ENCODE assay signal across 8 mouse cellular contexts in the genomic region with DNA sequence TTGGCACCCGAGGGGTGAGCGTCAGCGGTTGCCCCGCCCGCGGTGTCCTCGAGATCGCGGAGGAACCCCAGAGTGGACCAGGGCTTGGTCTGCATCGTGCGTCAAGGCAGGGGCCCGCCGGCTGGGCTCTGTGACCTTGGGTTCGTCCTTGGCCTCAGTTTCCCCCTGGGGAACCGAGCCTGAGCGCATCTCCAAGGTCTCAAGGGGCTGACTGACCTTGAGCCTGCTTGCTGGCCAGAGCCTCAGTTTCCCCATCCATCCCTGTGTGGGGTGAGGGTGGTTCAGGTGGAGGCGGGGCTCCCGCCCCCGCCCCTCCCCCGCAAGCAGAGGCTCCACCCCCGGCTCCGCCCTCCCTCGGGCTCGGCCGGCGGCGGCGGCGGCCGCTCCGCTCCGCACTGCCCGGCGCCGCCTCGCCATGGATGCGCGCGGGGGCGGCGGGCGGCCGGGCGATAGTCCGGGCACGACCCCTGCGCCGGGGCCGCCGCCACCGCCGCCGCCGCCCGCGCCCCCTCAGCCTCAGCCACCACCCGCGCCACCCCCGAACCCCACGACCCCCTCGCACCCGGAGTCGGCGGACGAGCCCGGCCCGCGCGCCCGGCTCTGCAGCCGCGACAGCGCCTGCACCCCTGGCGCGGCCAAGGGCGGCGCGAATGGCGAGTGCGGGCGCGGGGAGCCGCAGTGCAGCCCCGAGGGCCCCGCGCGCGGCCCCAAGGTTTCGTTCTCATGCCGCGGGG. TPM values are rescaled to one million over a fixed set of nuclear protein-coding genes. Genes with fewer than 3 reads are reported as not detected.
DNase-seq lines count a peak whose midpoint lies in the region; ATAC-seq and TF ChIP-seq lines count a peak whose summit lies in the region.

Gene Hcn2 (plus strand): TSS at position 381 of the 734 bp plus-strand sequence.

- peak within 1 kb of the TSS; percentile 47 for H3ac ChIP-seq in C2C12 (ENCODE audit: control insufficient read depth, insufficient read length, low read depth)

- peak within 1 kb of the TSS; percentile 83 for H3K27ac ChIP-seq in cortical plate, adult 2 months (ENCODE audit: insufficient read depth, low read length)
- H3K27ac ChIP-seq in hindbrain, embryonic 11.5 days (ENCODE audit: low read depth, low read length), result no peak within 1 kb of the TSS
- no peak within 1 kb of the TSS for H3K27ac ChIP-seq in liver, embryonic 13.5 days

- H3K9me3 ChIP-seq in hindbrain, embryonic 11.5 days (ENCODE audit: control insufficient read depth, low read length), result no peaks in the 10 kb centered on the region
- no peaks in the 10 kb centered on the region for H3K9me3 ChIP-seq in liver, embryonic 13.5 days (replicated peaks)

- no peaks in the 10 kb centered on the region for H3K79me2 ChIP-seq in C2C12 (ENCODE audit: control insufficient read depth, insufficient read depth)

- TF ChIP-seq CTCF in C2C12 (IDR thresholded peaks at IDR 0.05; ENCODE audit: control insufficient read depth, insufficient read depth, insufficient read length), result no peak
- no peak for TF ChIP-seq CTCF in cortical plate, adult 2 months (IDR thresholded peaks at IDR 0.05; ENCODE audit: extremely low read depth, insufficient read depth, low read length)

- H3K36me3 ChIP-seq in C2C12 (ENCODE audit: control insufficient read depth, insufficient read depth), result peaks cover 8% of the 10 kb centered on the region
- no peaks in the 10 kb centered on the region for H3K36me3 ChIP-seq in hindbrain, embryonic 11.5 days (ENCODE audit: control insufficient read depth, insufficient read depth, low read length)
- H3K36me3 ChIP-seq in liver, embryonic 13.5 days, result peaks cover 9% of the 10 kb centered on the region

- no peaks in the 10 kb centered on the region for H3K79me3 ChIP-seq in C2C12 (ENCODE audit: low read depth)

- no peak for ATAC-seq in frontal cortex, adult (ENCODE audit: low TSS enrichment)
- peak; percentile 45 for ATAC-seq in hindbrain, embryonic 11.5 days (ENCODE audit: low FRiP score)
- ATAC-seq in liver, embryonic 13.5 days (ENCODE audit: low read depth), result no peak

- peaks cover 6% of the 10 kb centered on the region; the same call in 1 of the 2 replicates for H3K4me1 ChIP-seq in cortical plate, adult 2 months (ENCODE audit: control insufficient read depth, insufficient read depth, low read length)
- H3K4me1 ChIP-seq in hindbrain, embryonic 11.5 days (replicated peaks; ENCODE audit: control insufficient read depth, insufficient read depth, low read length), result no peaks in the 10 kb centered on the region
- peaks cover 44% of the 10 kb centered on the region for H3K4me1 ChIP-seq in liver, embryonic 13.5 days (replicated peaks)

- H3K4me3 ChIP-seq in C2C12 (ENCODE audit: insufficient read depth, poor library complexity, severe bottlenecking), result peak within 1 kb of the TSS; percentile 14
- H3K4me3 ChIP-seq in cortical plate, adult 2 months (ENCODE audit: insufficient read depth, low read length), result peak within 1 kb of the TSS; percentile 63
- peak within 1 kb of the TSS; percentile 37 for H3K4me3 ChIP-seq in hindbrain, embryonic 11.5 days (ENCODE audit: low read depth, low read length)
- H3K4me3 ChIP-seq in liver, embryonic 13.5 days (replicated peaks), result peak within 1 kb of the TSS; percentile 65

- no peak for DNase-seq in frontal cortex, adult 2 months (ENCODE audit: extremely low spot score in 1 of 2, low spot score in 1 of 2)
- DNase-seq in hindbrain, embryonic 11.5 days (ENCODE audit: low spot score), result peak; percentile 51
- no peak for DNase-seq in liver, embryonic 13.5 days
- DNase-seq in thymus, postnatal 25 days, result no peak
- DNase-seq in right cerebral cortex, postnatal 14 days, result no peak

- peaks cover 40% of the 10 kb centered on the region for H3K27me3 ChIP-seq in C2C12 (ENCODE audit: control insufficient read depth, insufficient read depth, insufficient read length)
- H3K27me3 ChIP-seq in hindbrain, embryonic 11.5 days (ENCODE audit: control insufficient read depth, insufficient read depth, low read length), result peaks cover 45% of the 10 kb centered on the region
- peaks cover 78% of the 10 kb centered on the region for H3K27me3 ChIP-seq in liver, embryonic 13.5 days

- 2% methylated on average over 44 of the region's 91 CpGs for WGBS in hindbrain, embryonic 11.5 days
- 2% methylated on average over 68 of the region's 91 CpGs for WGBS in liver, embryonic 13.5 days (ENCODE audit: insufficient replicate concordance)

- TF ChIP-seq POLR2A in cortical plate, adult 2 months (IDR thresholded peaks at IDR 0.05; ENCODE audit: extremely low read depth, insufficient read depth, low read length), result peak; percentile 36; the same call in 1 of the 2 replicates

- peak within 1 kb of the TSS; percentile 73 for H3K4me2 ChIP-seq in hindbrain, embryonic 11.5 days (replicated peaks; ENCODE audit: low read depth, low read length)
- H3K4me2 ChIP-seq in liver, embryonic 13.5 days, result peak within 1 kb of the TSS; percentile 85

- peak within 1 kb of the TSS; percentile 50; the same call in 1 of the 2 replicates for H3K9ac ChIP-seq in hindbrain, embryonic 11.5 days (ENCODE audit: low read depth, low read length)
- H3K9ac ChIP-seq in liver, embryonic 13.5 days, result peak within 1 kb of the TSS; percentile 52

TF ChIP-seq in C2C12, 6 proteins besides CTCF, POLR2A, EP300 and RAD21:
- no peak for TF ChIP-seq FOSL1 (IDR thresholded peaks at IDR 0.05; ENCODE audit: insufficient read depth, low read length, poor library complexity, severe bottlenecking)
- TF ChIP-seq MYOG (IDR thresholded peaks at IDR 0.05; ENCODE audit: control insufficient read depth, extremely low read depth, insufficient read length), result no peak
- no peak for TF ChIP-seq MYOD1 (IDR thresholded peaks at IDR 0.05; ENCODE audit: control insufficient read depth, insufficient read length, low read depth)
- TF ChIP-seq USF1 (IDR thresholded peaks at IDR 0.05; ENCODE audit: low read depth), result no peak
- TF ChIP-seq MAX (IDR thresholded peaks at IDR 0.05), result no peak
- no peak for TF ChIP-seq CEBPB (IDR thresholded peaks at IDR 0.05; ENCODE audit: low read depth)

RNA-seq across cellular contexts. Expression of gene Hcn2, which starts in this region (rescaled TPM):
- 119 and 124 TPM in 2 replicates for polyA plus RNA-seq in frontal cortex, adult 2 months (2012; rRNA removed)
- 0.34 TPM for polyA plus RNA-seq in C2C12 (2012; fragmentation: generic; extraction: Trizol)
- polyA plus RNA-seq in cortical plate, adult 2 months (2012; rRNA removed), result 123 and 128 TPM in 2 replicates
- 0.15 and 0.20 TPM in 2 replicates for polyA plus RNA-seq in hindbrain, embryonic 11.5 days (2014; fragmentation: Nextera tagmentation; extraction: Ambion mirVana)
- not detected in 2 replicates for polyA plus RNA-seq in liver, embryonic 13.5 days (2015; fragmentation: Nextera tagmentation; extraction: Ambion mirVana)

Comparison
In these comparisons a context has a peak if more than half of its experiments do, and no peak if none do; other contexts are left out.
1. RNA of gene Hcn2 (polyA plus RNA-seq): 123 to 128 TPM in cortical plate, adult 2 months and 119 to 124 TPM in frontal cortex, adult 2 months; 0.34 TPM in C2C12 (single experiment), 0.15 to 0.20 TPM in hindbrain, embryonic 11.5 days and not detected in liver, embryonic 13.5 days; every median in the first group is over 10 times any median in the second.
2. Peak in DNase-seq, ATAC-seq, H3K4me3 ChIP-seq, H3K9ac ChIP-seq and H3K4me2 ChIP-seq in hindbrain, embryonic 11.5 days; RNA of the gene not detected or under 1 TPM.
3. H3K4me3 ChIP-seq: peak in every context shown above with its lines; median percentile 65 in liver, embryonic 13.5 days; 63 in cortical plate, adult 2 months; 37 in hindbrain, embryonic 11.5 days; 14 in C2C12.